In the genomic region with DNA sequence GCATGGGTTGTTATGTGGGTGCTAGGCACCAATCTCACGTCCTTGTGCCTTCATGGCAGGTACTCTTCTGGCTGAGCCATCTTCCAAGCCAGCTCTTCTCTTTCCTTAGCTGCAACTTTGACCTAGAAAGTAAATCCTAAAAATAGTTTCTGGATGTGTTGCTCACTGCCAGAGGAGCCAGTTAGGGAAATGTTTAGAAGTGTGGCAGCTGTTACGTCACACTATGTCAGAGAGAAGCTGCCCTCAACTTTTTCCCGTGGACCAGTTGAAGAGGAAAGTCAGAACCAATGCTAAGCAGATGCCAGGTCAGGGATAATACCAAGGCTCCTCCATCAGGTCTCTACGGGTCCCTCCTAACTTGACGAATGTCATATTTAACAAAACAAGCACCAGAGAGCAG, we compare ENCODE assay signal across 30 mouse cellular contexts. TPM values are rescaled to one million over a fixed set of nuclear protein-coding genes. Genes with fewer than 3 reads are reported as not detected.
"Had no signal": no experiment of that assay in that cellular context is flagged by ENCODE, and none has a peak within 500 bp of the region (broad histone marks: within the 10 kb centered on the region; RNA-seq: fewer than 3 reads in every experiment).

No protein-coding gene starts in this region.

- H3K27me3 ChIP-seq: limb, embryonic 13.5 days; liver, embryonic 12.5 days; liver, embryonic 15.5 days; lung, embryonic 15.5 days had no signal

- H3K4me1 ChIP-seq: limb, embryonic 10.5 days; limb, embryonic 13.5 days; liver, embryonic 12.5 days; liver, embryonic 15.5 days; lung, embryonic 15.5 days had no signal

- H3K4me2 ChIP-seq: limb, embryonic 13.5 days; liver, embryonic 12.5 days; liver, embryonic 15.5 days; lung, embryonic 15.5 days; midbrain, embryonic 11.5 days had no signal

- H3K4me3 ChIP-seq: limb, embryonic 10.5 days; limb, embryonic 13.5 days; liver, embryonic 12.5 days; liver, embryonic 15.5 days; lung, embryonic 15.5 days had no signal

- DNase-seq: kidney, adult 9 months; kidney, postnatal 14 days; kidney, postnatal 4 days; layer of hippocampus, postnatal 36 days; liver; lung, adult 18-20 months; lung, postnatal 14 days; lung, postnatal 4 days; midbrain, embryonic 14.5 days; thymus, adult 2 months; thymus, postnatal 14 days; thymus, postnatal 4 days had no signal

- H3K9me3 ChIP-seq: limb, embryonic 10.5 days; limb, embryonic 13.5 days; liver, embryonic 12.5 days; liver, embryonic 15.5 days; lung, embryonic 15.5 days had no signal

- ATAC-seq: liver, embryonic 12.5 days had no signal

- H3K27ac ChIP-seq: limb, embryonic 10.5 days; limb, embryonic 13.5 days; liver, embryonic 12.5 days; liver, embryonic 15.5 days; lung, embryonic 15.5 days; stomach, postnatal 0 days had no signal

- H3K9ac ChIP-seq: limb, embryonic 13.5 days; liver, embryonic 12.5 days; liver, embryonic 15.5 days; lung, embryonic 15.5 days had no signal

RNA-seq across cellular contexts. Expression of a gene that starts 38.2 kb away (rescaled TPM):
- total RNA-seq: megakaryocyte progenitor cell, adult 5-6 weeks; megakaryocyte-erythroid progenitor cell, adult 5-6 weeks had no signal
- polyA plus RNA-seq: liver, embryonic 15.5 days had no signal

RNA-seq across cellular contexts. Expression of a gene that starts 45.8 kb away (rescaled TPM):
- total RNA-seq: layer of hippocampus, adult 18-20 months; layer of hippocampus, postnatal 10 days; layer of hippocampus, postnatal 36 days; left cerebral cortex, adult 8-10 months; left cerebral cortex, postnatal 14 days; megakaryocyte-erythroid progenitor cell, adult 5-6 weeks; midbrain, postnatal 0 days had no signal
- polyA plus RNA-seq: kidney, embryonic 16.5 days; limb, embryonic 10.5 days; limb, embryonic 13.5 days; liver, embryonic 12.5 days; midbrain, embryonic 11.5 days; midbrain, embryonic 14.5 days; midbrain, postnatal 0 days; neural tube, embryonic 11.5 days; neural tube, embryonic 14.5 days; stomach, embryonic 14.5 days; stomach, postnatal 0 days had no signal
